Mouse (Mus musculus): Measurements from ENCODE around the gene Dgkh. TPM values are rescaled to one million over a fixed set of nuclear protein-coding genes. Genes with fewer than 3 reads are reported as not detected.

The Dgkh gene
- polyA plus RNA-seq, 1 experiment: 0.82 TPM

DNA sequence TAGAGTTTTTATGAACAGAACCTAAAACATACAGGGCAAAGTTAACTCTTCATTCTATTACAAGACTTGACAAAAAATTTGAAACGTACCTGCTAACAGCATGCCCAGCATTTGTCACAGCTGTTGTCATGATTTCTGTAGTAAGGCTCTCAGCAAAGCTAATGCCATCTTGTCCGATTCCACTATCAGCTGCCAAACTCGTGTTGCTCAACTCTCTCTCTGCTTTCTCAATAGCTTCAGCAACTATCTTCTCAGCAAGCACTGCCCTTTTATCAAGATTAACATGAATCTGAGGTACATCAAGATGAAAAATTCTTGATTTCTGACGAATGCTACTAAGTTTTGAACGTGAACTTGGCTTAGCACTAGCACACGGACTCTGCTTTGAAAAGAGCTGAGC lies 222.8 kb downstream of the Dgkh start:
- H3K27ac ChIP-seq (ENCODE audit: insufficient read depth, low read length): no peak overlapping the region
- TF ChIP-seq CTCF (IDR thresholded peaks at IDR 0.05; ENCODE audit: extremely low read depth, insufficient read depth, insufficient read length, insufficient replicate concordance): no peak
- no peak for TF ChIP-seq POLR2A (IDR thresholded peaks at IDR 0.05; ENCODE audit: low read depth, low read length)
- peaks cover 22% of the 10 kb centered on the region for H3K36me3 ChIP-seq (ENCODE audit: control insufficient read depth, insufficient read depth, low read length)
- 90% methylated on average over 6 of the region's 6 CpGs for WGBS
- DNase-seq (ENCODE audit: low read depth in 1 of 2, low spot score in 2 of 2): no peak
- H3K27me3 ChIP-seq (ENCODE audit: control insufficient read depth, insufficient read depth, low read length): no peaks in the 10 kb centered on the region
- no peak overlapping the region for H3K4me3 ChIP-seq (ENCODE audit: extremely low read depth, insufficient read depth, insufficient read length)
- H3K4me1 ChIP-seq (ENCODE audit: control insufficient read depth, insufficient read depth, insufficient read length): no peaks in the 10 kb centered on the region

Other genes starting within 250 kb of the Dgkh start
- 2.6 and 3.1 TPM in 2 replicates for gene Akap11, start 196.0 kb downstream of the Dgkh start, polyA plus RNA-seq (2012; rRNA removed)
- gene Vwa8, start 116.3 kb upstream of the Dgkh start, polyA plus RNA-seq (2012; rRNA removed): 4.4 and 4.9 TPM in 2 replicates

All from spleen, adult 2 months (tissue).